Mouse (Mus musculus) cerebellum, adult 2 months (tissue): ENCODE measurements around the gene Utp20.

Experiments
- CTCF ChIP-seq: fragments of 200-500 bp; IDR thresholded peaks from 2 replicates; pipeline ENCODE4 v1.5.1; 2011; ENCODE audit warnings: low read depth, mild to moderate bottlenecking, control low read depth, low read length, moderate library complexity, borderline replicate concordance; ENCODE audit not compliant: insufficient read depth
- POLR2A ChIP-seq: fragments of 200-500 bp; IDR thresholded peaks from 2 replicates; pipeline ENCODE4 v1.6.1; 2011; ENCODE audit warnings: low read length, control low read depth, borderline replicate concordance; ENCODE audit not compliant: insufficient read depth

- no peak for TF ChIP-seq CTCF
- TF ChIP-seq POLR2A, result no peak
Observed at GRCm38 (mm10) chr10:88862293-88862692, 35.7 kb upstream of the Utp20 start.
